Mouse (Mus musculus): ENCODE results near the gene Clk1. TPM values are rescaled to one million over a fixed set of nuclear protein-coding genes. Genes with fewer than 3 reads are reported as not detected.

Clk1 gene
- polyA plus RNA-seq, 1 experiment from 2014 or later, result 151 TPM

DNA sequence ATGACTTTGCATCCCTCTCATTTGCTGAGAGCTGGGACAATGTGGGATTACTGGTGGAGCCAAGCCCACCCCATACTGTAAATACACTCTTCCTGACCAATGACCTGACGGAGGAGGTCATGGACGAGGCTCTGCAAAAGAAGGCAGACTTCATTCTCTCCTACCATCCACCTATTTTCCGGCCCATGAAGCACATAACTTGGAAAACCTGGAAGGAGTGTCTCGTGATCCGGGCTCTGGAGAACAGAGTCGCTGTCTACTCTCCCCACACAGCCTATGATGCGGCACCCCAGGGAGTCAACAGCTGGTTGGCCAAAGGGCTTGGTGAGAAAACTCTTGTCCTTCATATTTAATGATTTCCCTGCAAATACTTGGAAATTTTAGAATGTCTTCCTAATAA, 23.9 kb upstream of the Clk1 start:
- H3K4me1 ChIP-seq (ENCODE audit: control insufficient read depth, insufficient read depth, low read depth, low read length), result peaks cover 16% of the 10 kb centered on the region
- no peaks in the 10 kb centered on the region for H3K9me3 ChIP-seq (ENCODE audit: control insufficient read depth, low read length)
- H3K27me3 ChIP-seq (replicated peaks; ENCODE audit: control insufficient read depth, insufficient read depth, low read length), result no peaks in the 10 kb centered on the region
- H3K27ac ChIP-seq (ENCODE audit: low read depth, low read length), result no peak overlapping the region
- no peak overlapping the region for H3K9ac ChIP-seq (ENCODE audit: low read depth, low read length)
- peaks cover 17% of the 10 kb centered on the region for H3K36me3 ChIP-seq (ENCODE audit: control insufficient read depth, insufficient read depth, low read length)
- H3K4me3 ChIP-seq (ENCODE audit: low read length), result no peak overlapping the region
- ATAC-seq, result no peak
- H3K4me2 ChIP-seq (ENCODE audit: low read length), result no peak overlapping the region
- 93% methylated on average over 7 of the region's 7 CpGs for WGBS

DNA sequence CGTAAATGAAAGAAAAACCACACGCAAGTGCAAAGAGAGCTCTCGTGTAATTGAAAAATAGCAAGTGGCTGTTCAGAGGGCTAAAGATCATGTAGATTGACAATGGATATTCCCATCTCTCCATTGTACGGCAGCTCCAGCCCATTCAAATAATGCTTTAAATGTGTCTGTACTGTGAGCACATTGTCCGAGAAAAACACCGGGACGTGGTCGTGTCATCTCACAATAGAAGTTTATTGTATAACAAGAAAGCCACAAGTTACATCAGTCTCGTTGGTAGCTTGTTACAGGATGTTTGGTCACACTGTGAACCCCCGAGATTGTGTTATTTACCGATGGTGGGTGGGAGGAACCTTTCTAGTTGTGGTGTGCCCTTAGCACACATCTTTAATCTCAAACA, 22.0 kb upstream of the Clk1 start:
- Histone ChIP-seq H3K4me3 (ENCODE audit: low read length) (peak overlapping the region; percentile 78), H3K4me2 (ENCODE audit: low read length) (peak overlapping the region; percentile 84), H3K9me3 (ENCODE audit: control insufficient read depth, low read length) (no peaks in the 10 kb centered on the region), H3K27ac (ENCODE audit: low read depth, low read length) (peak overlapping the region; percentile 91), H3K36me3 (ENCODE audit: control insufficient read depth, insufficient read depth, low read length) (peaks cover 10% of the 10 kb centered on the region), H3K9ac (ENCODE audit: low read depth, low read length) (peak overlapping the region; percentile 84), H3K27me3 (replicated peaks; ENCODE audit: control insufficient read depth, insufficient read depth, low read length) (no peaks in the 10 kb centered on the region), H3K4me1 (ENCODE audit: control insufficient read depth, insufficient read depth, low read depth, low read length) (peaks cover 16% of the 10 kb centered on the region)
- WGBS, result 5% methylated on average over 11 of the region's 11 CpGs
- ATAC-seq, result peak; percentile 6

DNA sequence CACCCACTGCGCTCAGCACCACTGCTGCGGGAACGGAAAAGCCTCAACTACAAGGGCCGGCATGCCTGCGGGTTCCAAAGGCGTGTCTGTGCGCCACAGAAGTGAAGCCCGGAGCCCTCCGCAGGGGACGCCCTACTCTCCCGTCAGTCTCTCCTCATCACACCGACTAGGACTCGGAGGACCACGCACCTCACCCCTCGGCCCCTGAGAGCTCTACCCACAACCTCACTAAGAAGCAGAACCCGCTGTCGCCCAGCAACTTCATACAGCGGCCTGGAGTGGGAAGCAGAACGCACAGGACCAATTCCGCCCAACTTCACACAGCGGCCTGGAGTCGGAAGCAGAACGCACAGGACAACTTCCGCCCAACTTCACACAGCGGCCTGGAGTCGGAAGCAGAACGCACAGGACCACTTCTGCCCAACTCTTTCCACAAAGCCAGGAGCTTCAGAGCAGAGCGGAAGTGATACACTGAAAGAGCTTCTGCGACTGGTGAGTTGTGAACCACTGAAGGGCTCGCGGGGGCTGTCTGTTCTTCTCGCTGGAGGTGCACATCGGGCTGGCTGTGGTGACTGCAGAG, 21.4 kb upstream of the Clk1 start, which contains the start of the genes Nif3l1 and Ppil3:
Gene Nif3l1, plus strand, starts transcription at position 9 of the 580 bp plus-strand sequence.
Gene Ppil3, minus strand, starts transcription at position 344 of the 580 bp plus-strand sequence.
- Histone ChIP-seq H3K4me2 (ENCODE audit: low read length) (peak within 1 kb of the TSS; percentile 84), H3K36me3 (ENCODE audit: control insufficient read depth, insufficient read depth, low read length) (peaks cover 5% of the 10 kb centered on the region; the same call in 1 of the 2 replicates), H3K9me3 (ENCODE audit: control insufficient read depth, low read length) (no peaks in the 10 kb centered on the region), H3K4me1 (ENCODE audit: control insufficient read depth, insufficient read depth, low read depth, low read length) (peaks cover 16% of the 10 kb centered on the region), H3K27me3 (replicated peaks; ENCODE audit: control insufficient read depth, insufficient read depth, low read length) (no peaks in the 10 kb centered on the region), H3K27ac (ENCODE audit: low read depth, low read length) (peak within 1 kb of the TSS; percentile 91), H3K4me3 (ENCODE audit: low read length) (peak within 1 kb of the TSS; percentile 78), H3K9ac (ENCODE audit: low read depth, low read length) (peak within 1 kb of the TSS; percentile 84)
- peak; percentile 100 for ATAC-seq
- under 1% methylated on average over 33 of the region's 33 CpGs for WGBS

DNA sequence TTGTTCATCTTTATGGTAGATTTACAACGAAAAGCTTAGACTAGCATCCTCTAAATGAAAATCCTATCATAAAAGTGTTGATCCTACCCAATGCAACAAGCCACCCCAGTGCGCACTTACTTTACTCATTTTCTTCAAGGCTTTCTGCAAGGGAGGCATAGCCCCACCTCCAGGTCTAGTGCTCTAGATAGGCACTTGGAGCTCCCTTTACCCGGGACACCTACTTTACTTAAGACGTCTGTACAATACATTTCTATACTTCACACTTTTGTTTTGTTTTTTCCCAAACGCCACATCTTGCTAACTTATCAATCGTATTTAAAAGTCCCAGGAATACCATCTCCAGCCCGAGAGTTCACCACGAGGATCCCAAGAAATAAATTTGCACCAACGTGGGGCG, 20.8 kb upstream of the Clk1 start:
- Histone ChIP-seq H3K4me2 (ENCODE audit: low read length) (peak overlapping the region; percentile 84), H3K4me1 (ENCODE audit: control insufficient read depth, insufficient read depth, low read depth, low read length) (peaks cover 16% of the 10 kb centered on the region), H3K4me3 (ENCODE audit: low read length) (peak overlapping the region; percentile 78), H3K27ac (ENCODE audit: low read depth, low read length) (peak overlapping the region; percentile 91), H3K36me3 (ENCODE audit: control insufficient read depth, insufficient read depth, low read length) (peaks cover 5% of the 10 kb centered on the region; the same call in 1 of the 2 replicates), H3K27me3 (replicated peaks; ENCODE audit: control insufficient read depth, insufficient read depth, low read length) (no peaks in the 10 kb centered on the region), H3K9ac (ENCODE audit: low read depth, low read length) (peak overlapping the region; percentile 84), H3K9me3 (ENCODE audit: control insufficient read depth, low read length) (no peaks in the 10 kb centered on the region)
- ATAC-seq, result no peak
- WGBS, result 12% methylated on average over 10 of the region's 10 CpGs

DNA sequence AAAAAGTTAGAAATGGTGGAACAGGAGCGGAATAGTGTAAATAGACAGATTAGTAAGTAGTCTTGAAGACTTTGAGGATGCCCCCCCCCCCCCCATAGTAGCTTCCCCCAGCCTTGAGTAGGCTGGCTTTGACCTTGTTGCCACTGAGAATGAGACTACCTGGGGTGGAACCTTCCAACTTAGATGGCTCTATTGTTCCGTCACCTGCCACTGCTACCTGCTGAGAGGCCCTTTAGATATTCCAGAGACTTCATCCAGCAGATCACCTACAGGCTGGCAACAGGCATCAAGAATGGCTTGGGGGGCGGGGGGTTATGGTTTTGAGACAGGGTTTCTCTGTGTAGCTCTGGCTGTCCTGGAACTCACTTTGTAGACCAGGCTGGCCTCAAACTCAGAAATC, 685 bp upstream of the Clk1 start:
- Histone ChIP-seq H3K9ac (ENCODE audit: low read depth, low read length) (no peak overlapping the region), H3K36me3 (ENCODE audit: control insufficient read depth, insufficient read depth, low read length) (peaks cover 8% of the 10 kb centered on the region; the same call in 1 of the 2 replicates), H3K9me3 (ENCODE audit: control insufficient read depth, low read length) (no peaks in the 10 kb centered on the region), H3K4me3 (ENCODE audit: low read length) (no peak overlapping the region), H3K4me1 (ENCODE audit: control insufficient read depth, insufficient read depth, low read depth, low read length) (peaks cover 17% of the 10 kb centered on the region), H3K27me3 (replicated peaks; ENCODE audit: control insufficient read depth, insufficient read depth, low read length) (no peaks in the 10 kb centered on the region), H3K4me2 (ENCODE audit: low read length) (no peak overlapping the region), H3K27ac (ENCODE audit: low read depth, low read length) (no peak overlapping the region)
- ATAC-seq, result no peak
- WGBS, result 86% methylated on average over 3 of the region's 3 CpGs

DNA sequence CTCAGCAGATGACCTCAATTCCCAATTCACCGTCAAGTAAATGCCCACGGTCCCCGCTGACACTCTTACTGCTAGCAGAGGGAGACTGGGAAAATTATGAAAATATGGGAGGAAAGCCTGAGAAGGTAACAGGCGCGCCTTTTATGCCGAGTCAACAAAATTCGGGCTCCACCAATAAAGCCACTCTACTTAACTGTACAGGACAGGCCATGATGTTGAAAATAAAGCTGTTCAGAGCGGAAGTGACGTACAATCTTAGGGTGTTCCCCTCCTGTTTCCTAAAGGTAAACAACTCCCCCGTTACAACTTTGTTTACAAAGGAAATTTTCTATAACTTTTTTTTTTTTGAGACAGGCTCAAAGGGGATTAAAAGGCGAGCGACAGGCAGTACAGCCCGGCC, 987 bp downstream of the Clk1 start:
- peaks cover 20% of the 10 kb centered on the region for H3K36me3 ChIP-seq (ENCODE audit: control insufficient read depth, insufficient read depth, low read length)
- peak overlapping the region; percentile 99 for H3K4me3 ChIP-seq (ENCODE audit: low read length)
- 6% methylated on average over 13 of the region's 13 CpGs for WGBS
- peak; percentile 43 for ATAC-seq
- H3K4me2 ChIP-seq (ENCODE audit: low read length), result peak overlapping the region; percentile 83
- no peaks in the 10 kb centered on the region for H3K27me3 ChIP-seq (replicated peaks; ENCODE audit: control insufficient read depth, insufficient read depth, low read length)
- peaks cover 17% of the 10 kb centered on the region for H3K4me1 ChIP-seq (ENCODE audit: control insufficient read depth, insufficient read depth, low read depth, low read length)
- peak overlapping the region; percentile 100 for H3K9ac ChIP-seq (ENCODE audit: low read depth, low read length)
- H3K9me3 ChIP-seq (ENCODE audit: control insufficient read depth, low read length), result no peaks in the 10 kb centered on the region
- peak overlapping the region; percentile 99 for H3K27ac ChIP-seq (ENCODE audit: low read depth, low read length)

DNA sequence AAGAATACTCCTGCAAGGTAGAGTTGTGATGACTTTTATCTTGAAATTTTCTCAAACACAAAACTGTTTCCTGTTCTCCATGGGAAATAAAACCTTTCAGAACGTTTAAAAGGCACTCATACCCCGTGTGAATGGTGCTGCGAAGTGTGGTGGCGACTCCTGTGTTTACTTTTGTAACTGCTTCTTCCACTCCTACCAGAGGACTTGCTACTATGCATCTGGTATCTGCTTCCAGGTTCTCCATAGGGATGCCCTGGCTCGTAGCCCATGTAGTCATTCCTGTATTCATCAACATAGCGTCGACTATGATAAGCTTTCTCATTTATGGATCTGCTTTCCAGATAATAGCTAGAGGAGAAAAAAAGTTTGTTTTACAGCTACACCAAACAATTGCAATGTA, 2.9 kb downstream of the Clk1 start:
- H3K4me2 ChIP-seq (ENCODE audit: low read length), result peak overlapping the region; percentile 23; the same call in 1 of the 2 replicates
- 62% methylated on average over 7 of the region's 7 CpGs for WGBS

DNA sequence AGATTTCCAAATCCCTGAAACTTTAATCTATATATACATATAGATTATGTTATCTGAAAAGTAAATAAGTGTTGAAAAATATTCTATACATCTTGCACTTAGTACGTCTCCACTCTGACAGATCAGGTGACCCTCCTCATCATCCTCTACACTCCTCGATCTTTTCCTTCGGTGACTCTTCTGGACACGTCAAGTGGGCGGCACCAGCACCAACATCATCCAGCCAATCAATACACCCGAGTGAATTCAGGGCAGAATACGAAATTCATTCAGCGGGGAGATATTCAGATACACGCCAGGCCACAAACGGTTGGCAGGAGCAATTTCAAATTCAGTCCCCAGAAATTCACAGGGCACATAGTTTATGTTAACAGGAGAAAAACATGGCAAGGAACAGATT, 3.8 kb downstream of the Clk1 start:
- Histone ChIP-seq H3K36me3 (ENCODE audit: control insufficient read depth, insufficient read depth, low read length) (peaks cover 38% of the 10 kb centered on the region), H3K9me3 (ENCODE audit: control insufficient read depth, low read length) (no peaks in the 10 kb centered on the region), H3K4me2 (ENCODE audit: low read length) (no peak overlapping the region), H3K27ac (ENCODE audit: low read depth, low read length) (no peak overlapping the region), H3K9ac (ENCODE audit: low read depth, low read length) (no peak overlapping the region), H3K27me3 (replicated peaks; ENCODE audit: control insufficient read depth, insufficient read depth, low read length) (no peaks in the 10 kb centered on the region), H3K4me3 (ENCODE audit: low read length) (no peak overlapping the region), H3K4me1 (ENCODE audit: control insufficient read depth, insufficient read depth, low read depth, low read length) (peaks cover 17% of the 10 kb centered on the region)
- no peak for ATAC-seq
- WGBS, result 78% methylated on average over 10 of the region's 10 CpGs

More for the DNA sequence above, 2.9 kb downstream of the Clk1 start:
- Histone ChIP-seq H3K27ac (ENCODE audit: low read depth, low read length) (no peak overlapping the region), H3K27me3 (replicated peaks; ENCODE audit: control insufficient read depth, insufficient read depth, low read length) (no peaks in the 10 kb centered on the region), H3K9ac (ENCODE audit: low read depth, low read length) (no peak overlapping the region), H3K4me3 (ENCODE audit: low read length) (0 out of 2 replicates have a peak overlapping the region, but pooled peaks have one; percentile 6), H3K4me1 (ENCODE audit: control insufficient read depth, insufficient read depth, low read depth, low read length) (peaks cover 17% of the 10 kb centered on the region), H3K9me3 (ENCODE audit: control insufficient read depth, low read length) (no peaks in the 10 kb centered on the region), H3K36me3 (ENCODE audit: control insufficient read depth, insufficient read depth, low read length) (peaks cover 34% of the 10 kb centered on the region)
- ATAC-seq, result no peak

DNA sequence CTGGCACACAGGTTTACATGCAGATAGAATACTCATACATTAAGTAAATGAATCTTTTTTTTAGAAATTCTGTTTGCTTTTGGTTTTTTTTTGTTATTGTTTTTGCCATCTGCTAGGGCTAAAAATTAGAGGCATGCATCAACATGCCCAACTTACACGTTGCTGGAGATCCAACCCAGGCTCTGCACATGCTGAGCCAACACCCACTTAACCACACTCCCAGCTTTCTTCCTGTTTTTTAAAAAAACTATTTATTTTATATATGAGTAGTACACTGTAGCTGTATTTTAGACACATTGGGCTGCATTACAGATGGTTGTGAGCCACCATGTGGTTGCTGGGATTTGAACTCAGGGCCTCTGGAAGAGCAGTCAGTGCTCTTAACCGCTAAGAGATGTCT, 7.8 kb downstream of the Clk1 start:
- Histone ChIP-seq H3K4me3 (ENCODE audit: low read length) (no peak overlapping the region), H3K36me3 (ENCODE audit: control insufficient read depth, insufficient read depth, low read length) (peaks cover 59% of the 10 kb centered on the region), H3K4me2 (ENCODE audit: low read length) (no peak overlapping the region), H3K9me3 (ENCODE audit: control insufficient read depth, low read length) (no peaks in the 10 kb centered on the region), H3K9ac (ENCODE audit: low read depth, low read length) (no peak overlapping the region), H3K4me1 (ENCODE audit: control insufficient read depth, insufficient read depth, low read depth, low read length) (peaks cover 2% of the 10 kb centered on the region), H3K27me3 (replicated peaks; ENCODE audit: control insufficient read depth, insufficient read depth, low read length) (no peaks in the 10 kb centered on the region), H3K27ac (ENCODE audit: low read depth, low read length) (no peak overlapping the region)
- WGBS, result 88% methylated on average over 2 of the region's 2 CpGs
- no peak for ATAC-seq

All from hindbrain, embryonic 16.5 days (tissue).